Mouse (Mus musculus) liver, embryonic 14.5 days (tissue): ENCODE measurements around the gene Cops7a. TPM values are rescaled to one million over a fixed set of nuclear protein-coding genes. Genes with fewer than 3 reads are reported as not detected.

ENCODE experiments used
- ATAC-seq: fragments of 200-750 bp; cut with Nextera tagmentation; 2 replicates; pipeline ENCODE4 v1.8.0; 2017; ENCODE audit warnings: moderate number of reproducible peaks, mild to moderate bottlenecking, moderate library complexity; ENCODE audit not compliant: insufficient read depth
- DNase-seq, 3 experiments: peaks; one replicate each; pipeline ENCODE4 v3.0.0-alpha.2; 2012 to 2013; ENCODE audit warnings: low read depth in 3 of 3, low spot score in 3 of 3
- H3K27ac ChIP-seq: fragments of 300-500 bp; sonication (generic); 2 replicates; pipeline ENCODE4 v1.5.1; 2014; ENCODE audit warnings: moderate library complexity, mild to moderate bottlenecking, control low read depth, inconsistent platforms
- H3K27me3 ChIP-seq: fragments of 300-500 bp; sonication (generic); 2 replicates; pipeline ENCODE4 v1.6.1; 2014; ENCODE audit warnings: mild to moderate bottlenecking, low read length, moderate library complexity; ENCODE audit not compliant: control insufficient read depth, insufficient read depth
- H3K36me3 ChIP-seq: fragments of 300-500 bp; sonication (generic); replicated peaks from 2 replicates; pipeline ENCODE4 v1.6.1; 2014; ENCODE audit warnings: low read depth; ENCODE audit not compliant: control insufficient read depth, insufficient read depth
- H3K4me1 ChIP-seq, 2 experiments: fragments of 200-500 bp in 1 of 2; fragments of 300-500 bp in 1 of 2; sonication (generic) in 1 of 2; replicated peaks; 2 replicates each; pipeline ENCODE4 v1.6.1; 2012 to 2014; ENCODE audit warnings: antibody characterized with exemption in 1 of 2, inconsistent platforms in 1 of 2, low read length in 1 of 2; ENCODE audit not compliant: control insufficient read depth in 2 of 2, insufficient read depth in 2 of 2
- H3K4me2 ChIP-seq: fragments of 300-500 bp; sonication (generic); 2 replicates; pipeline ENCODE4 v1.6.1; 2014; ENCODE audit warnings: low read depth, mild to moderate bottlenecking, control low read depth, moderate library complexity
- H3K4me3 ChIP-seq, 2 experiments: fragments of 200-500 bp in 1 of 2; fragments of 300-500 bp in 1 of 2; sonication (generic) in 1 of 2; 2 replicates each; pipeline ENCODE4 v1.5.1; 2012 to 2014; ENCODE audit warnings: low read depth in 2 of 2, low read length in 2 of 2, mild to moderate bottlenecking in 2 of 2, control low read depth in 1 of 2, inconsistent platforms in 1 of 2, moderate library complexity in 1 of 2; ENCODE audit not compliant: insufficient read depth in 1 of 2
- H3K9ac ChIP-seq: fragments of 300-500 bp; sonication (generic); replicated peaks from 2 replicates; pipeline ENCODE4 v1.6.1; 2014; ENCODE audit warnings: mild to moderate bottlenecking, control low read depth, moderate library complexity
- H3K9me3 ChIP-seq: fragments of 300-500 bp; sonication (generic); 2 replicates; pipeline ENCODE4 v1.6.1; 2016; ENCODE audit warnings: low read length, mixed read lengths; ENCODE audit not compliant: control insufficient read depth
- CTCF ChIP-seq: IDR thresholded peaks from 2 replicates; pipeline ENCODE4 v1.5.1; 2016; ENCODE audit warnings: antibody characterized with exemption, low read depth, control low read depth
- EP300 ChIP-seq: IDR thresholded peaks from 2 replicates; pipeline ENCODE4 v1.6.1; 2016; ENCODE audit warnings: antibody characterized with exemption, low read depth
- WGBS: fragments of 180-500 bp; shearing (Covaris S2); extraction: QIAGEN DNeasy Blood & Tissue Kit; methylation state at CpG from one replicate; pipeline ENCODE4 v1.1.7; 2014; ENCODE audit not compliant: insufficient replicate concordance; 5-methylcytosine and 5-hydroxymethylcytosine counted together
- polyA plus RNA-seq, 2 experiments: library from polyadenylated mRNA; depleted of rRNA in 1 of 2; stranded (reverse) in 1 of 2; unstranded in 1 of 2; fragments of >200 nt; fragmentation: Nextera tagmentation in 1 of 2; extraction: Ambion mirVana in 1 of 2; gene quantifications; 2 replicates each; pipeline versions ENCODE4 v1.2.1 to v1.2.3; 2012 to 2014

Cops7a gene
- polyA plus RNA-seq, 2 experiments: 51.5 to 57.8 TPM

DNA sequence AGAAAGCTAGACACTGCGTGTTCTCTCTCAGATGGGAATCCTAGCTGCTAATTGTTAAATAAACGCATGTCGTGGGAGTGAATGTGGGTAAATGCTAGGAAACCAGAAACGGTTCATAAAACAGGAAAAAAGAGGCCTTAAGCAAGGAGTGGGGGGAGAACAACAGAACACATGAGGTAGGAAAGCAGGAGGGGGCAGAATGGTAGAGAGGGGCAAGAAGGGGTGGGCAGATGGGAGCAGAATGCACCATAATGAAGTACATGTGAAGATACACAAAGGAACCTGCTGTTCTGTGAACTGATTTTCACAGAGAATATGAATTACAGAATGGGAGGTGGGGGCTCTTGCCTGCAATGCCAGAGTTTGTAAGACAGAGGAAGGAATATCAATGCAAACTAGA is 26.9 kb upstream of the Cops7a start:
- peaks cover 40% of the 10 kb centered on the region for H3K27me3 ChIP-seq
- H3K36me3 ChIP-seq: no peaks in the 10 kb centered on the region
- no peak overlapping the region for H3K4me2 ChIP-seq
- no peak for TF ChIP-seq EP300
- TF ChIP-seq CTCF: no peak
- no peak overlapping the region for H3K4me3 ChIP-seq
- no peak overlapping the region for H3K9ac ChIP-seq
- H3K27ac ChIP-seq: no peak overlapping the region
- H3K9me3 ChIP-seq: no peaks in the 10 kb centered on the region
- no peak for ATAC-seq
- 61% methylated on average over 4 of the region's 4 CpGs for WGBS
- H3K4me1 ChIP-seq: peaks cover 0 to 2% of the 10 kb centered on the region in 2 experiments; a peak in 1 of 4 replicates
- DNase-seq: no peak

DNA sequence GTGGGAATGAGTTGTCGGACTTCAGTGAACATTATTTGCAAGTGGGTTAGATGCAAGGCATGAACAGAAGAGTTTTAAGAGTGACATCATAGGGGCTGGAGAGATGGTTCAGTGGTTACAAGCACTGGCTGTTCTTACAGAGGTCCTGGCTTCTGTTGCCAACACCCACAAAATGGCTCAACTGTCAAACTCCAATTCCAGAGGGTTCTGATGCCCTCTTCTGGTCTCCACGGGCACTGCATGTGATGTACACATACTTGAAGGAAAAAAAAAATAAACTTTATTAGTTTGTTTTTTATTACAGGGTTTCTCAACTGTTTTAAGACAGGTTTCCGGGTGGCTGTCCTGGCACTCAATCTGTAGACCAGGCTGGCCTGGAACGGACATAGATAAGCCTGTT is 2.4 kb upstream of the Cops7a start:
- Histone ChIP-seq H3K27ac (no peak overlapping the region), H3K4me2 (no peak overlapping the region)

DNA sequence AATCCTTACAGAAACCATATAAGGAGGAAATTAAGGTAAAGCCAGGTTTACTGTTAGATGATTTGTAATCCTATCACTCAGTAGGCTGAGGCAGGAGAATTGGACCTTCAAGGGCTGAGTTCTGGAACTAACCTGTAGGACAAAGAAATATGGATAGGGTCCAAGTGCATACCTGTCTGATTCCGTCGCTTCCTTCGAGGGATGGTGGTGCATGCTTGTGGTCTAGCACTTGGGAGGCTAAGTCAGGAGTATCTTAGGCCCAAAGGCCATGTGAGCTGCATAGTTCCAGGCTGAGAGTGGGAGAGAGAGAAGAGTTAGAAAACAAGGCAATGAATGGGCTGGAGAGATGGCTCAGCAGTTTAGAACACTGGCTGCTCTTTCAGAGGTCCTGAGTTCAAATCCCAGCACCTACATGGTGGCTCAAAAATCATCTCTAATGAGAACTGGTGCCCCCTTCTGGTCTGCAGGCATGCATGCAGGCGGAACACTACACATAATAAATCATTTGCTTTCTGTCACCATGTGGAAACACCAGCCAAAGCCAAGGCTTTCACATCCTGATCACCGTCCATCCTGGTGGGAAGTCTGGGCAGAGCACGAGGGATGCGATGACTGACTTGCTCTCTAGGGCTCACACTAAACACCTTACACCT is 1.3 kb upstream of the Cops7a start:
- no peaks in the 10 kb centered on the region for H3K27me3 ChIP-seq
- H3K9ac ChIP-seq: no peak overlapping the region; the same call in 1 of the 2 replicates
- peak overlapping the region; percentile 76 for H3K4me2 ChIP-seq
- peak overlapping the region in 1 of 2 experiments; percentile 88; a peak in 2 of 4 replicates for H3K4me3 ChIP-seq
- DNase-seq (no peak), ATAC-seq (no peak)
- H3K36me3 ChIP-seq: no peaks in the 10 kb centered on the region; the same call in 1 of the 2 replicates
- TF ChIP-seq EP300: no peak
- TF ChIP-seq CTCF: peak; percentile 57
- H3K4me1 ChIP-seq: peaks cover 15% of the 10 kb centered on the region in 2 experiments
- H3K9me3 ChIP-seq: no peaks in the 10 kb centered on the region
- H3K27ac ChIP-seq: no peak overlapping the region
- 93% methylated on average over 7 of the region's 7 CpGs for WGBS

More for the DNA sequence above, 2.4 kb upstream of the Cops7a start:
- H3K9me3 ChIP-seq: no peaks in the 10 kb centered on the region
- peak; percentile 67 for TF ChIP-seq CTCF
- no peak for TF ChIP-seq EP300
- WGBS: 60% methylated on average over 4 of the region's 4 CpGs
- ATAC-seq (no peak), DNase-seq (peak; percentile 18 to 33 (median 29))
- H3K4me1 ChIP-seq: peaks cover 15% of the 10 kb centered on the region in 2 experiments
- H3K9ac ChIP-seq: no peak overlapping the region
- H3K36me3 ChIP-seq: no peaks in the 10 kb centered on the region
- no peaks in the 10 kb centered on the region for H3K27me3 ChIP-seq
- H3K4me3 ChIP-seq: no peak overlapping the region

DNA sequence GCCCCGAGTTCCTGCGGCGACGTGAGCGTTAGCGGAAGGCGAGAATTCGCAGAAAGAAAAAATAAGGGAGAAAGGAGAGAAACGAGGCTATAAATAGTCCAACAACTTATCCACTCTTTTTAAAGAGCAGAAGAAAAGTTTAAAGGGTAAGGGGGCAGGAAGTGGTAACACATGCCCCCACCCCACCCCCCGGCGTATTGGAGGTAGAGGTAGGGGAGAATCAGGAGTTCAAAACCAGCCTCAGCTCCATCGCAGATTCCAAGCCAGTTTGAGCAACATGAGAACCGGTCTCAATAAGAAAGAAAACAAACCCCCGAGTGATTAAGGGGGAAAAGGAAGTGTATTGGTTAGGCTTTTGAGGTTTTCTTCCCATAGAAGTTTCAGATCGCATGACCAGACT is 409 bp upstream of the Cops7a start:
- DNase-seq: peak in 1 of 3 experiments; percentile 7

DNA sequence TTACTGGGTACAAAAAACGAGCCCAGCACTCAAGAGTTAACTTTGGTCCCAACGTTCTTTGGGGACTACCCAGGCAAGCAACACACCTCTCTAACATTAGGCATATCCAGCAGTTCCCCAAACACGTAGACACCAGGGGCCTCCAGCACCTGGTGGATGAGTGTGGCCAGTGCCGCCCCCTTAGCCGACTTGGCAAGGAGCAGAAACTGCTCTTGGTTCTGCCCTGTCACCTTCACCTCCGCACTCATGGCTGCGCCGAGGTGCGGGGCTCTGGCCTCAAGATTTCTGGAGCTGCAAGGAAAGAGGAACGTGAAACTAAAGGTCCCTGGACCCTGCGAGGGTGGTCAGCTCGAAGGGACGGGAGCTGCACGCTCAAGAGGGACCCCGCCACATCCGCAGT is 700 bp downstream of the Cops7a start:
- Histone ChIP-seq H3K27ac (no peak overlapping the region; the same call in 1 of the 2 replicates), H3K9me3 (no peaks in the 10 kb centered on the region), H3K27me3 (no peaks in the 10 kb centered on the region), H3K4me2 (peak overlapping the region; percentile 76), H3K4me1 (peaks cover 15% of the 10 kb centered on the region in 2 experiments), H3K4me3 (peak overlapping the region; percentile 70 to 88), H3K9ac (peak overlapping the region; percentile 93), H3K36me3 (peaks cover 4% of the 10 kb centered on the region; the same call in 1 of the 2 replicates)
- TF ChIP-seq CTCF (0 out of 2 replicates have a peak, but pooled peaks have one; percentile 15), EP300 (no peak)
- no peak for DNase-seq
- 10% methylated on average over 16 of the region's 16 CpGs for WGBS
- peak; percentile 1; the same call in 1 of the 2 replicates for ATAC-seq

More for the DNA sequence above, 409 bp upstream of the Cops7a start:
- no peaks in the 10 kb centered on the region; the same call in 1 of the 2 replicates for H3K36me3 ChIP-seq
- 4% methylated on average over 15 of the region's 15 CpGs for WGBS
- H3K27ac ChIP-seq: peak overlapping the region; percentile 41
- peaks cover 15% of the 10 kb centered on the region in 2 experiments for H3K4me1 ChIP-seq
- H3K4me3 ChIP-seq: peak overlapping the region; percentile 70 to 88
- peak overlapping the region; percentile 93 for H3K9ac ChIP-seq
- no peaks in the 10 kb centered on the region for H3K27me3 ChIP-seq
- no peaks in the 10 kb centered on the region for H3K9me3 ChIP-seq
- TF ChIP-seq EP300 (no peak), CTCF (no peak)
- no peak for ATAC-seq
- peak overlapping the region; percentile 76 for H3K4me2 ChIP-seq
